Mouse (Mus musculus) cerebellum, postnatal 25 days (tissue): ENCODE measurements around the gene Olfr373.
"Not testable (repeated sequence)": the region's sequence is repeated elsewhere in the genome, so short reads cannot be mapped to it uniquely, and the experiment has no call there.

ENCODE experiments used
- DNase-seq, 2 experiments: peaks; one replicate each; pipeline ENCODE4 v3.0.0; 2021; ENCODE audit warnings: mixed read lengths in 2 of 2

Olfr373 gene

GRCm38 (mm10) chr8:72082877-72083276, at the start of gene Olfr373:
Gene Olfr373, plus strand, starts transcription at chr8:72083177.
- not testable (repeated sequence) for DNase-seq

- DNase-seq, result not testable (repeated sequence)
Measured at GRCm38 (mm10) chr8:72040918-72041317, 42.1 kb upstream of the Olfr373 start, which contains the start of gene Olfr372. Gene Olfr372, plus strand, starts transcription at chr8:72041218.

- DNase-seq, result no peak
Measured at GRCm38 (mm10) chr8:72042493-72042892, 40.5 kb upstream of the Olfr373 start.

- not testable (repeated sequence) for DNase-seq
Measured at GRCm38 (mm10) chr8:72054633-72055032, 28.3 kb upstream of the Olfr373 start.

- DNase-seq, result not testable (repeated sequence)
Measured at GRCm38 (mm10) chr8:72057643-72058042, 25.3 kb upstream of the Olfr373 start.

- DNase-seq, result not testable (repeated sequence)
Measured at GRCm38 (mm10) chr8:72066819-72067399, 16.1 kb upstream of the Olfr373 start.

- DNase-seq, result no peak
Measured at GRCm38 (mm10) chr8:72084744-72085143, 1.8 kb downstream of the Olfr373 start.

GRCm38 (mm10) chr8:72087611-72088010, 4.6 kb downstream of the Olfr373 start:
- DNase-seq, result not testable (repeated sequence)

- DNase-seq, result not testable (repeated sequence)
Measured at GRCm38 (mm10) chr8:72096721-72097120, 13.7 kb downstream of the Olfr373 start.

GRCm38 (mm10) chr8:72099377-72100103, 16.6 kb downstream of the Olfr373 start:
- DNase-seq, result peak; percentile 11 to 24

GRCm38 (mm10) chr8:72105165-72105564, 22.2 kb downstream of the Olfr373 start:
- no peak for DNase-seq

GRCm38 (mm10) chr8:72106740-72107139, 23.8 kb downstream of the Olfr373 start, which contains the start of gene Olfr374:
Gene Olfr374, plus strand, starts transcription at chr8:72107040.
- DNase-seq, result no peak

GRCm38 (mm10) chr8:72110876-72111275, 27.9 kb downstream of the Olfr373 start:
- DNase-seq, result no peak

GRCm38 (mm10) chr8:72112486-72112885, 29.5 kb downstream of the Olfr373 start:
- DNase-seq, result no peak

GRCm38 (mm10) chr8:72115202-72115601, 32.2 kb downstream of the Olfr373 start:
- DNase-seq, result no peak

- no peak for DNase-seq
Measured at GRCm38 (mm10) chr8:72118616-72119015, 35.6 kb downstream of the Olfr373 start.

GRCm38 (mm10) chr8:72121486-72121885, 38.5 kb downstream of the Olfr373 start:
- DNase-seq, result not testable (repeated sequence)

- no peak for DNase-seq
Measured at GRCm38 (mm10) chr8:72121997-72122396, 39.0 kb downstream of the Olfr373 start.

GRCm38 (mm10) chr8:72127834-72128233, 44.9 kb downstream of the Olfr373 start:
- DNase-seq, result no peak

- no peak for DNase-seq
Measured at GRCm38 (mm10) chr8:72131251-72131650, 48.3 kb downstream of the Olfr373 start.

- no peak for DNase-seq
Measured at GRCm38 (mm10) chr8:72131901-72132300, 48.9 kb downstream of the Olfr373 start.

- no peak for DNase-seq
Measured at GRCm38 (mm10) chr8:72132417-72132816, 49.4 kb downstream of the Olfr373 start.

- no peak for DNase-seq
Measured at GRCm38 (mm10) chr8:72132891-72133290, 49.9 kb downstream of the Olfr373 start.

- no peak for DNase-seq
Measured at GRCm38 (mm10) chr8:72133507-72133906, 50.5 kb downstream of the Olfr373 start.
